Mouse (Mus musculus) midbrain, postnatal 0 days (tissue): Measurements from ENCODE around the gene Tspan4. TPM values are rescaled to one million over a fixed set of nuclear protein-coding genes. Genes with fewer than 3 reads are reported as not detected.
A peak's percentile ranks its signal among the peaks of the same experiment; 100 is the strongest.

Experiments used
- ATAC-seq: fragments of 200-750 bp; cut with Nextera tagmentation; 2 replicates; pipeline ENCODE4 v1.8.0; 2017; ENCODE audit warnings: moderate number of reproducible peaks, mild to moderate bottlenecking, moderate TSS enrichment, moderate library complexity; ENCODE audit not compliant: low FRiP score
- DNase-seq: peaks from one replicate; pipeline ENCODE4 v3.0.0-alpha.2; 2015; ENCODE audit warnings: low spot score
- H3K27ac ChIP-seq: fragments of 300-500 bp; sonication (generic); 2 replicates; pipeline ENCODE4 v1.5.1; 2014; ENCODE audit warnings: low read depth, mild to moderate bottlenecking, low read length, mixed read lengths
- H3K27me3 ChIP-seq: fragments of 300-500 bp; sonication (generic); 2 replicates; pipeline ENCODE4 v1.6.1; 2014; ENCODE audit warnings: low read length, control low read depth, mixed read lengths; ENCODE audit not compliant: insufficient read depth
- H3K36me3 ChIP-seq: fragments of 300-500 bp; sonication (generic); 2 replicates; pipeline ENCODE4 v1.6.1; 2014; ENCODE audit warnings: low read length, control low read depth, mixed read lengths; ENCODE audit not compliant: insufficient read depth
- H3K4me1 ChIP-seq: fragments of 300-500 bp; sonication (generic); 2 replicates; pipeline ENCODE4 v1.6.1; 2014; ENCODE audit warnings: mild to moderate bottlenecking, control low read depth, antibody characterized with exemption, low read length, mixed read lengths; ENCODE audit not compliant: insufficient read depth
- H3K4me2 ChIP-seq: fragments of 300-500 bp; sonication (generic); 2 replicates; pipeline ENCODE4 v1.6.1; 2014; ENCODE audit warnings: low read depth, mild to moderate bottlenecking, low read length, mixed read lengths; ENCODE audit not compliant: poor library complexity, severe bottlenecking
- H3K4me3 ChIP-seq: fragments of 300-500 bp; sonication (generic); 2 replicates; pipeline ENCODE4 v1.5.1; 2014; ENCODE audit warnings: low read depth, mild to moderate bottlenecking, low read length, moderate library complexity
- H3K9ac ChIP-seq: fragments of 300-500 bp; sonication (generic); replicated peaks from 2 replicates; pipeline ENCODE4 v1.6.1; 2014; ENCODE audit warnings: mild to moderate bottlenecking, low read length, moderate library complexity, mixed read lengths; ENCODE audit not compliant: poor library complexity, severe bottlenecking
- H3K9me3 ChIP-seq: fragments of 300-500 bp; sonication (generic); 2 replicates; pipeline ENCODE4 v1.6.1; 2016; ENCODE audit warnings: low read length, control low read depth
- CTCF ChIP-seq: IDR thresholded peaks from 2 replicates; pipeline ENCODE4 v1.5.1; 2016; ENCODE audit warnings: antibody characterized with exemption, mild to moderate bottlenecking
- WGBS: fragments of 180-500 bp; shearing (Covaris S2); extraction: QIAGEN DNeasy Blood & Tissue Kit; methylation state at CpG from one replicate; pipeline ENCODE4 v1.1.7; 2014; 5-methylcytosine and 5-hydroxymethylcytosine counted together
- polyA plus RNA-seq: library from polyadenylated mRNA; unstranded; fragments of >200 nt; fragmentation: Nextera tagmentation; extraction: Ambion mirVana; gene quantifications from 2 replicates; pipeline ENCODE4 v1.2.1, GENCODE M21; 2015
- total RNA-seq: library from RNA; depleted of rRNA; stranded (reverse); fragments of >200 nt; gene quantifications from 2 replicates; pipeline ENCODE4 v1.2.3, GENCODE M21; 2014

The Tspan4 gene
- total and polyA plus RNA-seq, 2 experiments from 2014 or later: 68.1 to 94.8 TPM

GRCm38 (mm10) chr7:141453636-141454035 lies 21.4 kb upstream of the Tspan4 start:
- H3K36me3 ChIP-seq: peaks cover 23% of the 10 kb centered on the region
- WGBS: 75% methylated on average over 2 of the region's 2 CpGs
- no peak for TF ChIP-seq CTCF
- no peak overlapping the region for H3K4me2 ChIP-seq
- no peak overlapping the region for H3K27ac ChIP-seq
- no peaks in the 10 kb centered on the region for H3K27me3 ChIP-seq
- H3K4me1 ChIP-seq: peaks cover 5% of the 10 kb centered on the region; the same call in 1 of the 2 replicates
- no peaks in the 10 kb centered on the region for H3K9me3 ChIP-seq
- ATAC-seq (no peak), DNase-seq (no peak)
- no peak overlapping the region for H3K9ac ChIP-seq
- H3K4me3 ChIP-seq: no peak overlapping the region

GRCm38 (mm10) chr7:141454967-141455551 lies 20.0 kb upstream of the Tspan4 start, which contains the start of gene Pnpla2:
Pnpla2 (plus strand) TSS chr7:141455198.
- H3K27ac ChIP-seq: peak within 1 kb of the TSS; percentile 76
- H3K4me2 ChIP-seq: peak within 1 kb of the TSS; percentile 89
- ATAC-seq (peak; percentile 81), DNase-seq (peak; percentile 91)
- WGBS: under 1% methylated on average over 42 of the region's 45 CpGs
- peak within 1 kb of the TSS; percentile 74 for H3K4me3 ChIP-seq
- H3K27me3 ChIP-seq: no peaks in the 10 kb centered on the region
- H3K36me3 ChIP-seq: peaks cover 35% of the 10 kb centered on the region
- peaks cover 5% of the 10 kb centered on the region; the same call in 1 of the 2 replicates for H3K4me1 ChIP-seq
- TF ChIP-seq CTCF: peak; percentile 45; the same call in 1 of the 2 replicates
- no peaks in the 10 kb centered on the region for H3K9me3 ChIP-seq
- H3K9ac ChIP-seq: peak within 1 kb of the TSS; percentile 74

GRCm38 (mm10) chr7:141455610-141456314 lies 19.3 kb upstream of the Tspan4 start:
- H3K27me3 ChIP-seq: peaks cover 3% of the 10 kb centered on the region; the same call in 1 of the 2 replicates
- DNase-seq: peak; percentile 68
- peak overlapping the region; percentile 74 for H3K4me3 ChIP-seq
- H3K9me3 ChIP-seq: no peaks in the 10 kb centered on the region
- WGBS: under 1% methylated on average over 23 of the region's 23 CpGs
- peaks cover 5% of the 10 kb centered on the region; the same call in 1 of the 2 replicates for H3K4me1 ChIP-seq
- ATAC-seq: peak; percentile 25
- TF ChIP-seq CTCF: no peak
- H3K4me2 ChIP-seq: peak overlapping the region; percentile 89
- H3K27ac ChIP-seq: peak overlapping the region; percentile 76
- peak overlapping the region; percentile 74 for H3K9ac ChIP-seq
- peaks cover 37% of the 10 kb centered on the region for H3K36me3 ChIP-seq

- no peak overlapping the region for H3K9ac ChIP-seq
- no peak overlapping the region for H3K4me2 ChIP-seq
- no peaks in the 10 kb centered on the region for H3K9me3 ChIP-seq
- peaks cover 12% of the 10 kb centered on the region; the same call in 1 of the 2 replicates for H3K27me3 ChIP-seq
- DNase-seq: no peak
- H3K4me3 ChIP-seq: no peak overlapping the region
- WGBS: 92% methylated on average over 6 of the region's 6 CpGs
- TF ChIP-seq CTCF: no peak
- no peak overlapping the region for H3K27ac ChIP-seq
- no peak for ATAC-seq
- H3K36me3 ChIP-seq: peaks cover 34% of the 10 kb centered on the region
- H3K4me1 ChIP-seq: peaks cover 8% of the 10 kb centered on the region
These were observed 18.3 kb upstream of the Tspan4 start for GRCm38 (mm10) chr7:141456739-141457138.

- Histone ChIP-seq H3K4me1 (peaks cover 11% of the 10 kb centered on the region), H3K9ac (no peak overlapping the region), H3K9me3 (no peaks in the 10 kb centered on the region), H3K36me3 (peaks cover 29% of the 10 kb centered on the region), H3K4me3 (no peak overlapping the region), H3K27me3 (peaks cover 16% of the 10 kb centered on the region), H3K4me2 (no peak overlapping the region), H3K27ac (no peak overlapping the region)
- WGBS: 91% methylated on average over 14 of the region's 14 CpGs
- DNase-seq (no peak), ATAC-seq (no peak)
- no peak for TF ChIP-seq CTCF
These were observed 17.8 kb upstream of the Tspan4 start for GRCm38 (mm10) chr7:141457236-141457635.
